Mouse (Mus musculus): ENCODE data around the gene Slain1.

DNA sequence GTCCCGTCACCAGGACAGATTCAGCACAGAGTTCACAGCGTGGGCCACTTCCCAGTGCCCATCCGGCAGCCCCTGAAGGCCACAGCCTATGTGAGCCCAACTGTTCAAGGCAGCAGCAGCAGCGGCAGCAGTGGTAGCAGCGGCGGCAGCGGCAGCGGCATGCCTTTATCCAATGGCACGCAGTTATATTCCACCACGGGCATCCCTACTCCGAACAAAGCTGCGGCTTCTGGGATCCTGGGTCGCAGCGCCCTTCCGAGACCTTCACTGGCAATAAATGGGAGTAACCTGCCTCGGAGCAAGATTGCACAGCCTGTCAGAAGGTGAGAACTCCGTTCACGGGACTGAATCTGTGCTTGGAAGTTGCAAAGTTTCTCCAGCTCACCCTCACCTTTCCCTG is 52.5 kb downstream of the Slain1 start:
- TF ChIP-seq CTCF (IDR thresholded peaks at IDR 0.05; ENCODE audit: low read depth): no peak
- TF ChIP-seq EP300 (IDR thresholded peaks at IDR 0.05; ENCODE audit: low read depth): no peak
